24 mouse cellular contexts compared by ENCODE assay signal in the genomic region with DNA sequence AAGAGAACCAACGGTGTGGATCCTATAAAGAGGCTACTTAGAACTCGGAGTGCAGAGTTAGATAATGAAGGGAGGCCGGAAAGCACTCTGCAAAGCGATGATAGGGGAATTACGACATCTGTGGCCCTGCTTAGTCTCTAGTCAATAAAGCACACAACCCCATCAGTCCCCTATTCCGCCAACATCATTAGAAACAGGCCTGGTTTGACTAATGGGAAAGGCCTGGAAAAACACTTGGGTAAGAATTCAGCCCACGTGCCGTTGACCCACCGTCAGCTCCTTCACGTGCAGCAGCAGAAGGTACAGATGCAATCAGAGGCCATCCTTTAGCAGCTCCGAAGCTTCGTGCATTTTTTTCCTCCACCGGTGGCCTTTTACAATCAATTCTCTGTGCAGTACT.
DNase-seq lines count a peak whose midpoint lies in the region; ATAC-seq lines count a peak whose summit lies in the region.
"Had no signal": no experiment of that assay in that cellular context is flagged by ENCODE, and none has a peak within 500 bp of the region (broad histone marks: within the 10 kb centered on the region; RNA-seq: fewer than 3 reads in every experiment).

No protein-coding gene starts in this region.

- H3K36me3 ChIP-seq in embryonic facial prominence, embryonic 10.5 days (replicated peaks), result no peaks in the 10 kb centered on the region
- H3K36me3 ChIP-seq in embryonic facial prominence, embryonic 11.5 days (replicated peaks; ENCODE audit: control insufficient read depth, insufficient read depth, low read depth, low read length), result no peaks in the 10 kb centered on the region
- H3K36me3 ChIP-seq in limb, embryonic 10.5 days, result no peaks in the 10 kb centered on the region
- H3K36me3 ChIP-seq in forebrain, embryonic 15.5 days, result no peaks in the 10 kb centered on the region
- H3K36me3 ChIP-seq: embryonic facial prominence, embryonic 13.5 days; embryonic facial prominence, embryonic 15.5 days; forebrain, embryonic 10.5 days; forebrain, embryonic 12.5 days had no signal

- no peak overlapping the region for H3K27ac ChIP-seq in embryonic facial prominence, embryonic 10.5 days (replicated peaks)
- no peak overlapping the region for H3K27ac ChIP-seq in embryonic facial prominence, embryonic 11.5 days (replicated peaks; ENCODE audit: low read depth, low read length)
- H3K27ac ChIP-seq in limb, embryonic 10.5 days, result 0 out of 2 replicates have a peak overlapping the region, but pooled peaks have one; percentile 26
- H3K27ac ChIP-seq in forebrain, embryonic 15.5 days (replicated peaks), result no peak overlapping the region
- H3K27ac ChIP-seq: embryonic facial prominence, embryonic 13.5 days; embryonic facial prominence, embryonic 15.5 days; forebrain, embryonic 10.5 days; forebrain, embryonic 12.5 days had no signal

- H3K27me3 ChIP-seq in embryonic facial prominence, embryonic 10.5 days (replicated peaks; ENCODE audit: low read depth, poor library complexity, severe bottlenecking), result no peaks in the 10 kb centered on the region
- H3K27me3 ChIP-seq in embryonic facial prominence, embryonic 11.5 days (ENCODE audit: control insufficient read depth, insufficient read depth, low read length), result no peaks in the 10 kb centered on the region
- no peaks in the 10 kb centered on the region for H3K27me3 ChIP-seq in limb, embryonic 10.5 days (ENCODE audit: low read depth, poor library complexity, severe bottlenecking)
- H3K27me3 ChIP-seq in forebrain, embryonic 15.5 days, result no peaks in the 10 kb centered on the region
- H3K27me3 ChIP-seq: embryonic facial prominence, embryonic 13.5 days; embryonic facial prominence, embryonic 15.5 days; forebrain, embryonic 12.5 days had no signal

- no peak overlapping the region for H3K4me2 ChIP-seq in embryonic facial prominence, embryonic 11.5 days (ENCODE audit: low read depth, low read length)
- no peak overlapping the region for H3K4me2 ChIP-seq in forebrain, embryonic 15.5 days (replicated peaks)
- H3K4me2 ChIP-seq: embryonic facial prominence, embryonic 13.5 days; embryonic facial prominence, embryonic 15.5 days; forebrain, embryonic 12.5 days had no signal

- 63% methylated on average over 13 of the region's 13 CpGs for WGBS in embryonic facial prominence, embryonic 10.5 days
- 51% methylated on average over 13 of the region's 13 CpGs for WGBS in embryonic facial prominence, embryonic 11.5 days
- WGBS in limb, embryonic 10.5 days, result 32% methylated on average over 13 of the region's 13 CpGs
- 87% methylated on average over 13 of the region's 13 CpGs for WGBS in forebrain, embryonic 15.5 days

- no peak for ATAC-seq in embryonic facial prominence, embryonic 11.5 days (replicated peaks; ENCODE audit: insufficient number of reproducible peaks, low FRiP score, low TSS enrichment, low read depth)
- no peak for ATAC-seq in forebrain, embryonic 15.5 days (replicated peaks)
- ATAC-seq: forebrain, embryonic 14.5 days; forebrain, postnatal 0 days had no signal

- peaks cover 4% of the 10 kb centered on the region; the same call in 1 of the 2 replicates for H3K4me1 ChIP-seq in embryonic facial prominence, embryonic 10.5 days
- H3K4me1 ChIP-seq in embryonic facial prominence, embryonic 11.5 days (ENCODE audit: control insufficient read depth, insufficient read depth, low read length), result no peaks in the 10 kb centered on the region
- peaks cover 16% of the 10 kb centered on the region for H3K4me1 ChIP-seq in limb, embryonic 10.5 days
- H3K4me1 ChIP-seq in forebrain, embryonic 15.5 days, result peaks cover 8% of the 10 kb centered on the region
- H3K4me1 ChIP-seq: embryonic facial prominence, embryonic 13.5 days; embryonic facial prominence, embryonic 15.5 days had no signal

- peak; percentile 30 for DNase-seq in embryo, embryonic 11 days
- DNase-seq in embryo, embryonic 10 days (ENCODE audit: low spot score), result no peak
- DNase-seq in embryonic facial prominence, embryonic 10.5 days (ENCODE audit: low spot score), result peak; percentile 37
- peak; percentile 57 for DNase-seq in embryonic facial prominence, embryonic 11.5 days (ENCODE audit: low spot score)
- DNase-seq in limb, embryonic 10.5 days (ENCODE audit: low spot score), result peak; percentile 38
- DNase-seq in right cerebral cortex, postnatal 4 days, result no peak
- DNase-seq in ovary, adult 18-20 months (ENCODE audit: low spot score), result no peak
- DNase-seq: adrenal gland, adult 2 months; adrenal gland, postnatal 10 days; adrenal gland, postnatal 25 days; cerebellum, adult 11 months; cerebellum, adult 18-20 months; cerebellum, adult 8-10 months; cerebellum, adult 9-11 months; cerebellum, postnatal 14 days; cerebellum, postnatal 36 days; forebrain, postnatal 0 days had no signal

- H3K9me3 ChIP-seq in embryonic facial prominence, embryonic 10.5 days, result no peaks in the 10 kb centered on the region
- H3K9me3 ChIP-seq in embryonic facial prominence, embryonic 11.5 days (replicated peaks; ENCODE audit: control insufficient read depth, low read length), result no peaks in the 10 kb centered on the region
- no peaks in the 10 kb centered on the region for H3K9me3 ChIP-seq in limb, embryonic 10.5 days (replicated peaks)
- H3K9me3 ChIP-seq in forebrain, embryonic 15.5 days, result no peaks in the 10 kb centered on the region
- H3K9me3 ChIP-seq: embryonic facial prominence, embryonic 13.5 days; embryonic facial prominence, embryonic 15.5 days; forebrain, embryonic 10.5 days; forebrain, embryonic 12.5 days had no signal

- no peak overlapping the region for H3K9ac ChIP-seq in embryonic facial prominence, embryonic 11.5 days (replicated peaks; ENCODE audit: low read length)
- H3K9ac ChIP-seq in forebrain, embryonic 15.5 days (replicated peaks), result no peak overlapping the region
- H3K9ac ChIP-seq: embryonic facial prominence, embryonic 13.5 days; embryonic facial prominence, embryonic 15.5 days; forebrain, embryonic 12.5 days; forebrain, postnatal 0 days had no signal

- H3K4me3 ChIP-seq in embryonic facial prominence, embryonic 10.5 days, result no peak overlapping the region
- no peak overlapping the region for H3K4me3 ChIP-seq in embryonic facial prominence, embryonic 11.5 days (ENCODE audit: low read depth, low read length)
- no peak overlapping the region for H3K4me3 ChIP-seq in limb, embryonic 10.5 days
- H3K4me3 ChIP-seq in forebrain, embryonic 15.5 days, result no peak overlapping the region
- H3K4me3 ChIP-seq: embryonic facial prominence, embryonic 13.5 days; embryonic facial prominence, embryonic 15.5 days; erythroblast, embryonic 14.5 days; forebrain, embryonic 10.5 days; forebrain, embryonic 12.5 days had no signal

Comparison
In these comparisons a context has a peak if more than half of its experiments do, and no peak if none do; other contexts are left out.
1. DNase-seq: peak in embryo, embryonic 11 days (single experiment), embryonic facial prominence, embryonic 10.5 days (single experiment), embryonic facial prominence, embryonic 11.5 days (single experiment) and limb, embryonic 10.5 days (single experiment); none in embryo, embryonic 10 days (single experiment), right cerebral cortex, postnatal 4 days (single experiment) and ovary, adult 18-20 months (single experiment).